Mouse (Mus musculus): ENCODE results near the gene Aox2. TPM values are rescaled to one million over a fixed set of nuclear protein-coding genes. Genes with fewer than 3 reads are reported as not detected.

Gene Aox2
- polyA plus RNA-seq, 1 experiment from 2014 or later = not detected

DNA sequence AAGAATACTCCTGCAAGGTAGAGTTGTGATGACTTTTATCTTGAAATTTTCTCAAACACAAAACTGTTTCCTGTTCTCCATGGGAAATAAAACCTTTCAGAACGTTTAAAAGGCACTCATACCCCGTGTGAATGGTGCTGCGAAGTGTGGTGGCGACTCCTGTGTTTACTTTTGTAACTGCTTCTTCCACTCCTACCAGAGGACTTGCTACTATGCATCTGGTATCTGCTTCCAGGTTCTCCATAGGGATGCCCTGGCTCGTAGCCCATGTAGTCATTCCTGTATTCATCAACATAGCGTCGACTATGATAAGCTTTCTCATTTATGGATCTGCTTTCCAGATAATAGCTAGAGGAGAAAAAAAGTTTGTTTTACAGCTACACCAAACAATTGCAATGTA is 142.8 kb downstream of the Aox2 start:
- 0 out of 2 replicates have a peak overlapping the region, but pooled peaks have one; percentile 12 for H3K4me2 ChIP-seq (replicated peaks)
- WGBS = 78% methylated on average over 7 of the region's 7 CpGs
- no peak overlapping the region for H3K27ac ChIP-seq
- H3K9me3 ChIP-seq = no peaks in the 10 kb centered on the region
- H3K27me3 ChIP-seq (replicated peaks) = no peaks in the 10 kb centered on the region
- H3K9ac ChIP-seq = no peak overlapping the region
- H3K4me3 ChIP-seq = no peak overlapping the region
- H3K36me3 ChIP-seq = peaks cover 45% of the 10 kb centered on the region
- H3K4me1 ChIP-seq = peaks cover 16% of the 10 kb centered on the region
- no peak for ATAC-seq (ENCODE audit: low FRiP score, low read depth)

DNA sequence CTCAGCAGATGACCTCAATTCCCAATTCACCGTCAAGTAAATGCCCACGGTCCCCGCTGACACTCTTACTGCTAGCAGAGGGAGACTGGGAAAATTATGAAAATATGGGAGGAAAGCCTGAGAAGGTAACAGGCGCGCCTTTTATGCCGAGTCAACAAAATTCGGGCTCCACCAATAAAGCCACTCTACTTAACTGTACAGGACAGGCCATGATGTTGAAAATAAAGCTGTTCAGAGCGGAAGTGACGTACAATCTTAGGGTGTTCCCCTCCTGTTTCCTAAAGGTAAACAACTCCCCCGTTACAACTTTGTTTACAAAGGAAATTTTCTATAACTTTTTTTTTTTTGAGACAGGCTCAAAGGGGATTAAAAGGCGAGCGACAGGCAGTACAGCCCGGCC is 144.8 kb downstream of the Aox2 start:
- Histone ChIP-seq H3K9me3 (no peaks in the 10 kb centered on the region), H3K27me3 (replicated peaks) (no peaks in the 10 kb centered on the region), H3K27ac (0 out of 2 replicates have a peak overlapping the region, but pooled peaks have one; percentile 95), H3K36me3 (peaks cover 29% of the 10 kb centered on the region), H3K4me2 (replicated peaks) (peak overlapping the region; percentile 72), H3K4me1 (peaks cover 16% of the 10 kb centered on the region), H3K4me3 (peak overlapping the region; percentile 99), H3K9ac (peak overlapping the region; percentile 99)
- WGBS = 15% methylated on average over 13 of the region's 13 CpGs
- 0 out of 2 replicates have a peak, but pooled peaks have one; percentile 45 for ATAC-seq (ENCODE audit: low FRiP score, low read depth)

DNA sequence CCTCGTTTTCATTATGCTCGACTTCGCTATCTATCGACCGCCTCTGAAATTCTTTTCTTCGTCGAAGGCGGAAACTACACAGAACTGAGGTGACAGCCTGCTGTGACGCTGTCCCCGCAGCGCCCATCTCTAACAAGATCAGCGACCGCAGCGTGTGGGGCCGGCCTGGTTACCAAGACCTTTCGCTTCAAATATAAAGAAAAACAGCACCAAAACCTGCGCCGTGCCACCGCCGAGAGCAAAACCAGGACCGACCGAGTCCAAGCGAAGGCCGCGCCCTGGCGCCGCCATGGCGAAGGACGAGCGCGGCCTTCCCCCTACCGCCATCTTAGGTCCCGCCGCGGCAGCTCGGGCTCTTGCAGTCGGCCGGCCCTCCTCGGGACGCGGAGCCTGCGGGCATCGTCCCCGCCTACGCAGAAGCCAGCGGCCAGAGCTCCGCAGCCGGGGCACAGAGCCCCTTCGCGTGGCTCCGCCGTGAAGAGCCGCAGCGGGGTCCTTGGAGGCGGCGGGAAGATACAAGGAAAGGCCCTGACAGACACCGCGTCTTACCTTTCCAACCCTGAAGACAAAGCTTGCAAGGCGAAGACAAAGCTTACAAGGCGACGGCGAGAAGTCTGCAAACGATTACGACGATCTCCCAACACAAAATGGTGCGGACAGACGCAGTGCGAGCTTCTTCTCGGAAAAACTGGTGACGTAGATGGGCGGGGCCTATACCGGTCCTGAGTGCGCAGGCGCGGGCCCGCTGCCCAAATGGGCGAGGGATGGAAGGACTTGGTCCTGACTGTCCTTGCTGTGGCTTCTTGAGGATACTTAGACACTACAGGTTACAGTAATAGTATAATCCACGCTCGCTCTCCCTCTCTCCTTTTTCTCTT is 145.5 kb downstream of the Aox2 start, which contains the start of gene Clk1:
Clk1 (minus strand) TSS at position 696 of the 878 bp plus-strand sequence.
- peak; percentile 93 for ATAC-seq (ENCODE audit: low FRiP score, low read depth)
- no peaks in the 10 kb centered on the region for H3K27me3 ChIP-seq (replicated peaks)
- peaks cover 21% of the 10 kb centered on the region for H3K36me3 ChIP-seq
- peak within 1 kb of the TSS; percentile 72 for H3K4me2 ChIP-seq (replicated peaks)
- H3K9me3 ChIP-seq = no peaks in the 10 kb centered on the region
- peak within 1 kb of the TSS; percentile 99 for H3K9ac ChIP-seq
- H3K4me3 ChIP-seq = peak within 1 kb of the TSS; percentile 99
- WGBS = under 1% methylated on average over 79 of the region's 79 CpGs
- H3K4me1 ChIP-seq = peaks cover 16% of the 10 kb centered on the region
- peak within 1 kb of the TSS; percentile 95 for H3K27ac ChIP-seq

DNA sequence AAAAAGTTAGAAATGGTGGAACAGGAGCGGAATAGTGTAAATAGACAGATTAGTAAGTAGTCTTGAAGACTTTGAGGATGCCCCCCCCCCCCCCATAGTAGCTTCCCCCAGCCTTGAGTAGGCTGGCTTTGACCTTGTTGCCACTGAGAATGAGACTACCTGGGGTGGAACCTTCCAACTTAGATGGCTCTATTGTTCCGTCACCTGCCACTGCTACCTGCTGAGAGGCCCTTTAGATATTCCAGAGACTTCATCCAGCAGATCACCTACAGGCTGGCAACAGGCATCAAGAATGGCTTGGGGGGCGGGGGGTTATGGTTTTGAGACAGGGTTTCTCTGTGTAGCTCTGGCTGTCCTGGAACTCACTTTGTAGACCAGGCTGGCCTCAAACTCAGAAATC is 146.4 kb downstream of the Aox2 start:
- H3K4me3 ChIP-seq = no peak overlapping the region
- no peaks in the 10 kb centered on the region for H3K27me3 ChIP-seq (replicated peaks)
- H3K4me2 ChIP-seq (replicated peaks) = no peak overlapping the region
- H3K9ac ChIP-seq = no peak overlapping the region
- H3K9me3 ChIP-seq = no peaks in the 10 kb centered on the region
- 94% methylated on average over 3 of the region's 3 CpGs for WGBS
- peaks cover 13% of the 10 kb centered on the region for H3K36me3 ChIP-seq
- no peak overlapping the region for H3K27ac ChIP-seq
- no peak for ATAC-seq (ENCODE audit: low FRiP score, low read depth)
- H3K4me1 ChIP-seq = peaks cover 16% of the 10 kb centered on the region

Other genes with a start within 250 kb of the Aox2 start
- gene Aox1, start 248.4 kb upstream of the Aox2 start, polyA plus RNA-seq (2016; fragmentation: Nextera tagmentation; extraction: Ambion mirVana) = 0.18 and 0.24 TPM in 2 replicates
- gene Aox3, start 165.2 kb upstream of the Aox2 start, polyA plus RNA-seq (2016; fragmentation: Nextera tagmentation; extraction: Ambion mirVana) = 0.22 and 0.24 TPM in 2 replicates
- gene Aox4, start 67.9 kb upstream of the Aox2 start, polyA plus RNA-seq (2016; fragmentation: Nextera tagmentation; extraction: Ambion mirVana) = 0.22 and 0.23 TPM in 2 replicates
- 422 and 442 TPM in 2 replicates for gene Bzw1, start 114.6 kb downstream of the Aox2 start, polyA plus RNA-seq (2016; fragmentation: Nextera tagmentation; extraction: Ambion mirVana)
- 164 and 177 TPM in 2 replicates for gene Clk1, start 145.7 kb downstream of the Aox2 start, polyA plus RNA-seq (2016; fragmentation: Nextera tagmentation; extraction: Ambion mirVana)
- 58.2 and 60.4 TPM in 2 replicates for gene Nif3l1, start 166.8 kb downstream of the Aox2 start, polyA plus RNA-seq (2016; fragmentation: Nextera tagmentation; extraction: Ambion mirVana)
- 45.4 and 50.9 TPM in 2 replicates for gene Ppil3, start 167.2 kb downstream of the Aox2 start, polyA plus RNA-seq (2016; fragmentation: Nextera tagmentation; extraction: Ambion mirVana)
- gene Orc2, start 226.8 kb downstream of the Aox2 start, polyA plus RNA-seq (2016; fragmentation: Nextera tagmentation; extraction: Ambion mirVana) = 33.1 and 38.1 TPM in 2 replicates